Mouse (Mus musculus): Measurements from ENCODE around the gene R3hdm4.
A peak's percentile ranks its signal among the peaks of the same experiment; 100 is the strongest.
"Not testable (repeated sequence)": the region's sequence is repeated elsewhere in the genome, so short reads cannot be mapped to it uniquely, and the experiment has no call there.

R3hdm4 gene

DNA sequence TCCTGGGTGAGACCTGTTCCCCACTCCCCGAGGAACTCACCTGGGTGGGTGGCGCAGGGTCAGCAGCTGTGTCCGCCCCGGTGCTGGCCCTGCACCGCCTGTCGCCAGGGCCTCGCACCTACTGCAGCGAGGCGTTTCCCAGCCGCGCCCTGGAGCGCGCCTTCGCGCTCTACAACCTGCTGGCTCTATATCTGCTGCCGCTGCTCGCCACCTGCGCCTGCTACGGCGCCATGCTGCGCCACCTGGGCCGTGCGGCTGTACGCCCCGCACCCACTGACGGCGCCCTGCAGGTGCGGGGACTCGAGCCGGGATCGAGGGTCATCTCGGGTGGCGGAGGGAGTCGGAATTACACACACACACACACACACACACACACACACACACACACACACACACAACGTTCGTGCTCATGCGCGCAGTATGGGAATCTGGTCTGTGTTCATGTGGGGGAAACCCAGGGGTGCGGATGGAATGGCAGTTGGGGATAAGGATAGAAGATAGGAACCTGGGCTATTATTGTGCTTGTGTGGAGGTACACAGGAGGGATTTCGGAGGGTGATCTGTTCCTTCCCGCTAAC, at the start of gene R3hdm4:
Gene R3hdm4, minus strand, starts transcription at position 251 of the 578 bp plus-strand sequence.
- peak; percentile 38 for DNase-seq

GRCm38 (mm10) chr10:79970415-79971182, 49.6 kb upstream of the R3hdm4 start, which contains the start of gene Grin3b:
TSS of gene Grin3b (plus strand) at chr10:79970715.
- DNase-seq = no peak

DNA sequence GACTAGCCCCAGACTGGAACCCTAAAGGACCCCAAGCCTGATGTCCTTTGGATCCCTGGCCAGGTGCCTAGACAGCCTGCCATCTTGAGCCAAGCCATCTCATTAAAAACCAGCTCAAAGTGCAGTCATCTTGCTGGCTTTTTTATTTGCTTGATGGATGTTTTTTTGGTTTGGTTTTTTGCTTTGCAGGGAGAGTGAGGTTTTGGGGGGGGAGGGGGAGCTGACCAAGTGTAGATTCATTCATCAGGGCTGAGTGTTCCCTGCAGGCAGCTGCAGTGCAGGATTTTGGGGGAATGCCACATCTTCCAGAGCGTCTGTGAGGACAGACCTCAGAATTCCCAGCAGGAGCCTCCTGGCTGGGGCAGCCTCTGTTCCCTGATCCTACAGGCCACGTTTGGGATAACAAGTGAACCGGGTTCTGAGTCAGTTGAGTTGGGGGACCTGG, 48.1 kb upstream of the R3hdm4 start:
- DNase-seq = no peak

DNA sequence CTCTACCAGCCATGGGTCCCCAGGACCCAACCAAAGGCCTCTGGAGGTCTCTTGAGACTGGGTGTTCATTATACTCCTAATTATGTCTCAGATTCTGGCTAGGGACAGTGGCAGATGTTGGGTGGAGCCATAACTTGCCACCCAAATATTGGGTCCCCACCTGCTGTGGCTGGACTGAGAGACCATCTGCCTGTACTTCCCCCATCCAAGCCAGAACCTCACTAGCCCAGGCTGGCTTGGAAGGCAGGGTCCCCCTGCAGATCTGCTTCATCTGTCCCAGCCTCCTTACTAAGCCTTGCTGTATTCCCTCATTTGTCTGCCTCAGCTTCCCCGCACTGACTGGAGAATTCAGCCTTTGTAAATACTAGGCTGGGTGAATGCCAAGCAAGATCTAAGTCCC, 47.2 kb upstream of the R3hdm4 start:
- no peak for DNase-seq

DNA sequence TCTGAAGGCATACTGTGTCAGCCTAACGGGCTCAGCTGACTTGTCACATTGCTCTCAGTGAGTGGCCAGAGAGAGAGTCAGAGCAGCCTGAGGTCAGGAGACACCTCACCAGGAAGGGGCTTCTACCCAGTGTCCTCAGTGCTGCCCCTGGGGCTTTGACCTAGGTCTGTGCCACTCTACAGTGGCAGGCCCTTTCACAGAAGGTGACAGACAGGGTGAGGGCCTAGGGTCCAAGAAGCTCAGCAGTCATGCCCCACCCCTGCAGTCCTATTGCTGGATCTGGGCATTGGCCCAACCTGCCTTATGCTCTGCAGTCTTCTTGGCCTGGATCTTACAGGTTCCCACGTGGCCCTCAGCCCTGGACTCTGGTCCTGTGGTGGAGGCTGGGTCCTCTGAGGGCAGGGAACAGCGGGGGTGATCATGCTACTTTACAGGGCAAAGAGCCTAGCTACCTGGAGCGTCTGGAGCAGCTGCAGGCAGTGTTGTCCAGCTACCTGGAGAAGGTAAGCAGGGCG, 45.9 kb upstream of the R3hdm4 start:
- DNase-seq = peak; percentile 58

DNA sequence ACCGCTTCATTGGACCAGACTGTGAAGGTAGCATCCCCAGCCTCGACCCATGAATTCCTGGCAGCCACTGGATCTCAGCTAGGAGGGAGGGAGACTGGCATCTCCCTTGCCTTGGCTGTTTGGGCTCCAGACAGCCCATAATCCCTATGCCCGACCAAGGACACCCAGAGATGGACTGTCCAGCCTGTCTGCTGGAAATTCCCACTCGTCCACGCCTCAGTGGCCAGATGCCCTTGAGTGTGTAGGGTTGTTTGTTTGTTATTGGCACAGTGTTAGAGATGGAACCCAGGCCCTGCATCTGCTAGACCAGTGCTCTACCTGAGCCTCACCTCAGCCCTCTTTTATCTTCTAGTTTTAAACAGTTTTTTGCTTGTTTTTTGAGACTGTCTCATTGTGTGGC, 44.3 kb upstream of the R3hdm4 start:
- DNase-seq = no peak

DNA sequence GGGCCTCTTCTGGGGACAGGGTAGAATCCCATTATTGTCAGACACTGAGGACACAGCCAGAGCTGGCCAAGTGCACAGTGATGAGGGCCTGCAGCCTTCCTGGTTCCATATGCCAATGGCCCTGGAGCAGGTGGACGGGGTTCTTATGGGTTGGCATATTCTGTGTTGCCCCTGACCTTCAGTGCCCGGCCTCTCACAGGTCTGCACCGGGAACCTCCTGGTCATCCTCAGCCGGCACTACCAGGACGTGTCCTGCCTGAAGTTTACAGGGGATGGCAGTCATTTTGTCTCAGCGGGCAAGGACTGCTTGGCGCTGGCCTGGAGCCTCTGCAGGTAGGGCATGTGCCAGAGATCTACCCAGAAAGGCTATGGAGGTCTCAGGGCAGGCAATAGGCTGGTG, 43.7 kb upstream of the R3hdm4 start:
- DNase-seq = no peak

GRCm38 (mm10) chr10:79960671-79961294, 39.8 kb upstream of the R3hdm4 start:
- DNase-seq = no peak

DNA sequence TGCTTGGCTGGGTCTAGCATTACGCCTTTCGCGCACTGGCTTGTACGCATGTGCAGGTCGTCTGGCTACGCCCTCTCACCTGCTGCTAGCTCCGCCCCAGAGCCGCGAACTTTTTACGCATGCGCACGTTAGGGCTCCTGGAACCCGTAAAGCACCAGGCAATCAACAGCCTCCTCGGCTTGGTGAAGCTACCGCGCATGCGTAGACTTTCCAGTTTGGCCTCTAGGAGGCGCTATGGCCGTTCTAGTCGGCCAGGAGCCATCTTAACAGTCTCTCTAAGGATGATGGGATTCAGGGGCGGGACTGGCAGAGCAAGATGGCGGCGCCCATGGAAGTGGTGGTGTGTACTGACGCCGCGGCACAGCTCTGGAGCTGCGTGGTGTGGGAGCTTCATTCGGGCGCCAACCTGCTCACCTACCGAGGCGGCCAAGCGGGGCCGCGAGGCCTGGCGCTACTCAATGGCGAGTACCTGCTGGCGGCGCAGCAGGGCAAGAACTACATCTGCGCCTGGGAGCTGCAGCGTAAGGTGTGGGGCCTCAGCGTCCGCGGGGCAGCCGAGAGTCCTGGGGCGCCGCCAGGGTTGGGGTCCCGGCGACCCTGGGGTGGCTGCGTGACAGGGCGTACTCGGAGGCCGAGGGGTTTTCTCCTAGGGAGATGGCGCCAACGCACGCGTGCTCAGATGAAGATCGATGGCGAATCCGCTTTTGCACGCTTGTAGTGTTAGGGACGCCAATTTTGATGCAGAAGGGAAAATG, 39.0 kb upstream of the R3hdm4 start, which contains the start of gene Wdr18:
Gene Wdr18, plus strand, starts transcription at position 306 of the 755 bp plus-strand sequence.
- DNase-seq = peak; percentile 100

DNA sequence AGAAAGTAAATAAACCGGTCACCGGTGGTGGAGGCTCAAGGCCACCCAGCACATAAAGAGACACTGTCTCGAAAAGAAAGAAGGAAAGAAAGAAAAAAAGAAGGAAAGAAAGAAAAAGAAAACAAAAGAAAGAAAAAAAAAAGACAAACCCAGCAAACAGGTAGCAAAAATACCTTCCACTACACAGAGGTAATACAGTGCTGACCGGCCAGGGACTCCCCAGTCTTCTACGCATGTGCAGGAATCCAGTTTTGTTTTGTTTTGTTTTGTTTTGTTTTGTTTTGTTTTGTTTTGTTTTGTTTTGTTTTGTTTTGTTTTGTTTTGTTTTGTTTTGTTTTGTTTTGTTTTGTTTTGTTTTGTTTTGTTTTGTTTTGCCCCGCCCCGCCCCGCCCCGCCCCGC, 38.4 kb upstream of the R3hdm4 start:
- DNase-seq = not testable (repeated sequence)

DNA sequence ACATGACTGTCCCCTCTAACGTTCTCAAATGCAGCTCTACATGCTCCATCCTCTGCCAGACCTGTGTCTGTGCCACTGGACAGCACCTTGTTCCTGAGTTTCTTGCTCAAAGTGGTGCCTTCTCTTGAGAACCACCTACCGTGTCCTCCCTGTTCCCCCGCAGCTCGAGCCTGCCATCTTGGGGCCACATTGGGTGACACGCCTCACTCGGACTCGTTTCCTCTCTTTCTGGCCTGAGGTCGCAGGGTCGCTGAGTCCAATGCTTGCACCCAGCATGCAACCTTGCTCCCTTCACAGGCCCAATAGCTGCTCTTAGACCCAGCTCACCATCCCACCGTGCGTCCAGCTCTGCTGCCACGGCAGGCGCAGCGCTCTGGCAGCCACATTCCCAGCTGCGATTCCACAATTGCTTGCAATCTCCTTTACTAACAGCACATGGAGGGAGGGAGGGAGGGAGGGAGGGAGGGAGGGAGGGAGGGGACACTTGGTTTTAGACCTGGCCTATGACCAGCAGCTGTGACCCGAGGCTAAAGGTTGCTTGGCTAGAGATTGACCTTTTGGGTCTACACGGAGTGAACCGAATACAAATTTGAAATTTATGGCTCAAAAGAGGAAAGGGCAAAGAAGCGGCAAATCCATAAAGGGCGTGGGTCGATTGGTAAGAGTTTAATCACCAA, 37.3 kb upstream of the R3hdm4 start:
- peak; percentile 77 for DNase-seq

DNA sequence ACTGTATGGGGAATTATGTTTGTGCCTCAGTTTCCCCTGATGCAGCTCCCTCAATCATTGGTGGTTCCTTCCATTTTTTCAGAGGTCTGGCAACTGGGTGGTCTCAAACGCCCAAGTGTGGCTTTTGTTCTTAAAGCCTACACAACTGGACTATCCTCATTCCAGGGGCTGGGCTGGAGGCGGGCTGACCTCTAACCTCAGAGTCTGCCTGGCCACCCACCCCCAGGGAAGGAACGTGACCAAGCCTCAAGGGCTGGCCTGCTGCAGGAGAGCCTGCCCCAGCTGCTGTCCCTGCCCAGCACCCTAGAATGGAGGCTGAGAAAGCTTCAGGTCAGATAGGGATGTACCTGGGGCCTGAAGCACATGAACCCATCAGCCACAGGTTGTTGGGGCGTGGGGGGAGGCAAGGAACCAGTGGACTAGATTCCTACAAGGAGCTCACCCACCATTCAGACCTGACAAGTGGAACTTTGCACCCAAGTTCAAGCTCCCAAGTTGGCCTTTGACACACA, 35.7 kb upstream of the R3hdm4 start:
- DNase-seq = no peak

DNA sequence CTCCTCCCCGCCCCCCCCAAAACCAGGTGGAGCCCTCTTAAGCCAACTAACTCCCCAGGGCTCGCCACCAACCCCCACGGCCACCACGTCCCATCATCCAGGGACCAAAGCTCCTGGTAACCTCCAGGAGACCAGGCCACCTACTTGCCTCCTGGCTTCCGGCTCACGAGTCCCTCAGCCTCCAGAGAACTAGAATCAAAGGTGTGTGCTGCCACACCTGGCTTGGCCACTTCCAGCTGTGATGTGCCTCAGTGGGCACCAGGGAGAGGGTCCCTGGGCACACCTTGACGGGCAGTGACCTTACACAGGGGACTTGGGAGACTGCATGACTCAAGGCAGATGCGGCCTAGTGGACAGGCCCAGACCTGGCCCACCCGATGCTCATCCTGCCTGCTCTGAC, 34.7 kb upstream of the R3hdm4 start:
- DNase-seq = no peak

GRCm38 (mm10) chr10:79953946-79954345, 32.9 kb upstream of the R3hdm4 start:
- DNase-seq = no peak

DNA sequence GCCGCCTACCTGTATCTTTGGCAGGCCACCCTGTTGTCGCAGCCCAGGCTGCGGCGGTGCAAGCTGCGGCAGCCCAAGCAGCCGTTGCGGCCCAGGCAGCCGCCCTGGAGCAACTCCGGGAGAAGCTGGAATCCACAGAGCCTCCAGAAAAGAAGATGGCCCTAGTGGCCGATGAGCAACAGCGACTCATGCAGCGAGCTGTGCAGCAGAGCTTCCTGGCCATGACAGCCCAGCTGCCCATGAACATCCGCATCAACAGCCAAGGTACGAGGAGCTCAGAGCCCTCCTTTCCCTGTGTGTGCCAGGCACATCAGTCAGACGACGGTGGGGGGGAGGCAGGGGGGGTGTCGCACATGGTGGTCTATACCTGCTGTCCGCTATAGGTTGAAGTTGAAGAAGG, 29.7 kb upstream of the R3hdm4 start:
- DNase-seq = no peak

GRCm38 (mm10) chr10:79949873-79950272, 28.9 kb upstream of the R3hdm4 start:
- no peak for DNase-seq

DNA sequence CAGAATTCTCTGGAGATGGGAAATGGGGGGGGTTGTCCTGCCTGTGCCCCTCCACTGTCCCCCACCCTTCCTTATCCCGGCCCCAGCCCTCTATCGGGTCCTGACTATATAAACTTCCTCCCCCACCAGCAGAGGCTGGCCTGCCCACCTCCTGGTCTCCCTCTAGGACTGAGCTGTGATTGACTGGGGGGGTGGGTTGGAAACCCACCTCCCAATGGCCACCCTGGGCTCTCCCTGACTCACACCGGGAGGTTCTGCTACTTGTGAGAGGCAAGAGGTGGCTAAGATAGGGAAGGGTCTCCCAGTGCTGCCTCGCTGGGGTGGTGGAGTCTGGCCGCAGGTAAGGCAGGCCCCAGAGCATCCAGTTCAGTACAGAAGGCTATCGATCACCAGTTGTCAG, 26.5 kb upstream of the R3hdm4 start:
- no peak for DNase-seq

- no peak for DNase-seq
These were observed 25.8 kb upstream of the R3hdm4 start for GRCm38 (mm10) chr10:79946752-79947322.

- no peak for DNase-seq
These were observed 24.7 kb upstream of the R3hdm4 start for GRCm38 (mm10) chr10:79945507-79946234.

- DNase-seq = no peak
These were observed 22.5 kb upstream of the R3hdm4 start for GRCm38 (mm10) chr10:79943471-79943901.

GRCm38 (mm10) chr10:79942988-79943387, 22.0 kb upstream of the R3hdm4 start:
- no peak for DNase-seq

Data from cerebellum, adult 11 months (tissue).